Mouse (Mus musculus): ENCODE measurements around the gene Rabggtb. TPM values are rescaled to one million over a fixed set of nuclear protein-coding genes. Genes with fewer than 3 reads are reported as not detected.
A peak's percentile ranks its signal among the peaks of the same experiment; 100 is the strongest.
"Not testable (repeated sequence)": the region's sequence is repeated elsewhere in the genome, so short reads cannot be mapped to it uniquely, and the experiment has no call there.

The Rabggtb gene
- total RNA-seq, 2 experiments from 2014 or later: 68.7 to 72.6 TPM

DNA sequence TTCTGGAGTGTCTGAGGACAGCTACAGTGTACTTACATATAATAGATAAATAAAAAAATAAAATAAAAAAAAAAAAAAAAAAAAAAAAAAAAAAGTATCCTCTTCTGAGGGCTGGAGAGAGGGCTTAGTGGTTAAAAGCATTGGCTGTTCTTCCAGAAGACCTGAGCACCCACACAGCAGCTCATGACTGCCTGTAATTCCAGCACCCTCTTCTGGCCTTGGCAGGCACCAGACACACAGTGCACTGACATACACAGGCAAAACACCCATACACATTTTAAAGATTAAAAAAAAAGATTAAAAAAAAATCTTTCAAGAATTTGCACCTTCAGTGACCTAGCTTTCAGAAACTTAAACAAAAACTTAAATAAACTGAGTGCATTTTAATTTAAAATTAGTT lies 26.5 kb downstream of the Rabggtb start:
- DNase-seq (ENCODE audit: low spot score in 2 of 2): no peak
- TF ChIP-seq CTCF (conservative IDR thresholded peaks at IDR 0.05): peak; percentile 51
- no peak overlapping the region for H3K27ac ChIP-seq
- H3K4me3 ChIP-seq: no peak overlapping the region

DNA sequence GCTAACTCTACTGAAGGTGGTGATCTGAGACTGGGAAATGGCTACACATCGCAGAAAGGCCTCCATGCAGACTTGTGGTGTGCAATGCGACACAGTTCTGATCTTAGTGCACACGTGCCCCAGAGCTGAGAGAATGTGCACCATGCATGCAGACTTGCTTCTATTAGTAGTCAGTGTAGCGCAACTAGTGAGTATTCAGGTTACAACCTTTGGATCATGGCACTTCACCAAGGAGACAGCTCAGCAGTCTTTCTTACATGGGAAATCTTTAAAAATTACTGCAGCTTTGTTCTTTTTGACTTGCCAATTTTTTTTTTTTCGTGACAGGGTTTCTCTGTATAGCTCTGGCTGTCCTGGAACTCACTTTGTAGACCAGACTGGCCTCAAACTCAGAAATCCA lies 41.4 kb downstream of the Rabggtb start:
- no peak for DNase-seq (ENCODE audit: low spot score in 2 of 2)
- no peak for TF ChIP-seq CTCF (conservative IDR thresholded peaks at IDR 0.05)
- Histone ChIP-seq H3K4me3 (no peak overlapping the region), H3K27ac (no peak overlapping the region)

DNA sequence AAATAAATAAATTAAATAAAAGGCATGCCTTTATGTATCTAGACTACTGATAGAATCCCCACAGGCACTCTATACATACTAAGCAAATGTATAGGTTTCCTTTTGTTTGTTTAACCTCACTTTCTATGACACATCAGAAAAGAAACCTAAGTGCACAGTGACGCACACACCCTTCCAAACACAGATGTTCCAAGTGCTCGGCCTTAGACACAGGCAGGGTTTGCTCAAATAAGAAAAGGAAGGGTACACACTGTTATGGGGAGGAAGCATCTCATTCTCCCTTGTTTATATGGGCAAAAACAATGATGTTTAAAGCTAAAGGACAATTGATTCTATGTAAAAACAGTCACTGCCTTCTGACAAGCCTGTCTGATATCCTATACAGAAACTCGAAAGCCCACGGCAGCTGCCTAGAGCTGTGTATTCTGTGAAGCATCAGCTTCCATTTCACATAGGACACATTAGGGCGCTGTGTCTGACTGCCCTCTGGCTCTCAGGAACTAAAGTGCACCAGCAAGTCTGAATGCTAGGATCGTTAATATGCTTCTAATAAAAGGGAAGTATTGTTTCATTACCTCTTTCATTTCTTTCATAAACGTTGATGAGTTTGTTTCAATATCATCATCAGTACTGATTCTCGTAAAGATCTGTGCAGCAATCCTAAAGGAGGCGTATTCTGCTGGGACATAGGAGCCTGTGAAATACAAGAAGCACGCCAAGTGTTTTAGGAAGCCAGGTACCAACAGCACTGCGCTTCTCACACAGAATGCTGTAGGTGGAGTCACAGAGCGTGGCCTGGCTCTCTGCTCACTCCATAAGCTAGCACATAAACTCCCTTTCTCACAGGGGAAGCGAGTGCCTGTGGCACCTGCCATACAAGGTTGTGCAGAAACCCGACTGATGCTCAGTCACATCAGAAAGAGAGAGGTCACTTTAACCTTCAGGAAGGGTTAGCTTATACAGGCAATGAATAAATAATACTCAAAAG lies 45.4 kb downstream of the Rabggtb start:
- Histone ChIP-seq H3K27ac (no peak overlapping the region), H3K4me3 (no peak overlapping the region)
- DNase-seq (ENCODE audit: low spot score in 2 of 2): no peak
- peak; percentile 68 for TF ChIP-seq CTCF (conservative IDR thresholded peaks at IDR 0.05)

DNA sequence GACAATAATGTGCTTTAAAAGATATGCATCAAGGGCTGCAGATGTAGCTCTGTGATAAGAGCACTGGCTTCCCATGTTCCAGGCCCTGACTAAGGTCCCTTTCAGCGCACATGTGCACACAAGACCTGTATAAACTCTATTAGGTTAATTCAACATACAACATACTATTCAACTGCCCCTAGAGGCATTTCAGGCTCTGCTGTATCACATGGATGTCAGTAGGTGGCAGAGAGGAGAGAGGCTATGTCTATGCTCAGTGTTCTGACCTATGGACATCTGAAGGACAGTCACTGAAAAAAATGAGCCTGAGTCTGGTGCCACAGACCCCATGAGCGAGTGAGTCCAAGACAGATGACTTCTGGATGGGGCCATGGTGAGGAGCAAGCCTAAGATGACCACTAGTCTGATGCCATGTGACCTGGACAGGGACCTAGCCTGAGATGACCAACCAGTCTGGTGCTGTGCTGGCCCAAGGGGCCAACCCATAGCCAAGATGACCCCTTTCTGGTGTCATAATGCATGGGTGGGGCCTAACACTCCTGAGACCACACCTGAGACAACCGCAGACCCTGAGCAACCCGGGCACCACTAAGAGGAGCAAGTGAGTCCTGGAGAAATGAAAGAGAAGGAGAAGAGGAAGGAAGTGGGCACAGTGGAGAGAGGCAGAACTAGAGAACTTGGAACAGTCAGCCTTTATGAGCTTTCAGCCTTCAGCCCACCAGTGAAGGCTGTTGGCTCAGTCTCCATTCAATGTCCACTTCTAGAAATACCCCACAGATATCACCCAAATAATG lies 48.0 kb downstream of the Rabggtb start:
- no peak overlapping the region for H3K4me3 ChIP-seq
- no peak overlapping the region for H3K27ac ChIP-seq
- 0 out of 2 replicates have a peak, but pooled peaks have one; percentile 6 for TF ChIP-seq CTCF (conservative IDR thresholded peaks at IDR 0.05)
- DNase-seq (ENCODE audit: low spot score in 2 of 2): no peak

DNA sequence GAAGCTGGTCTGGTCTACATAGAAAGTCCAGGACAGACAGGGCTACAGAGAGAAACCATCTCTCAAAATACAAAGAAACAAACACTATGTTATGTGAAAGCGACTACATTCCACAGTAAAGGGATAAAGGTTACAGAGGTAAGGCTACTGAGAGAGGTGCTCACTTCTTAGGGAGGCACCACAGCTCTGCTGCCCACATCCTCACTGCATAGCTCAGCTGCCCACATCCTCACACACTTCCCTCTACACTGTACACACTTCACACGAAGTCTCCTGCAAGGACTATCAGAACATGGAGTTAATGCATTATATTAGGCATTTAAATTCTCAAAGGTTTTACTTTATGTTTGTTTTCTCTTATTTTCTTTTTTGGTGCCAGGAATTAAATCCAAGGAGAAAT lies 49.0 kb downstream of the Rabggtb start:
- no peak for TF ChIP-seq CTCF (conservative IDR thresholded peaks at IDR 0.05)
- H3K4me3 ChIP-seq: no peak overlapping the region
- no peak for DNase-seq (ENCODE audit: low spot score in 2 of 2)
- no peak overlapping the region for H3K27ac ChIP-seq

DNA sequence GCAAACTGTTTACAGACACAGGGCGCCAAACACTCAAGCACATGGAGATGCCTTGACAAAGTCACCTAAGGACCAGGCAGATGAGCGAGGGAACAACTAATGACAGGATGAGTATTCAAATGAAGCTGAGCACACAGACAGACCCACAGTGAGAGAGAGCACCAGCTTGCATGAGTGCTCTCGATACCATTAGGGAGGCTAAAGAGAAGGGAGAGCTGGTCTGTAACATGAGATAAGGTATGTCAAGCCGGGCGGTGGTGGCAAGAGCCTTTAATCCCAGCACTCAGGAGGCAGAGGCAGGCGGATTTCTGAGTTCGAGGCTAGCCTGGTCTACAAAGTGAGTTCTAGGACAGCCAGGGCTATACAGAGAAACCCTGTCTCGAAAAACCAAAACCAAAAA lies 52.4 kb downstream of the Rabggtb start:
- H3K27ac ChIP-seq; DNase-seq (ENCODE audit: low spot score in 2 of 2); H3K4me3 ChIP-seq: not testable (repeated sequence)

DNA sequence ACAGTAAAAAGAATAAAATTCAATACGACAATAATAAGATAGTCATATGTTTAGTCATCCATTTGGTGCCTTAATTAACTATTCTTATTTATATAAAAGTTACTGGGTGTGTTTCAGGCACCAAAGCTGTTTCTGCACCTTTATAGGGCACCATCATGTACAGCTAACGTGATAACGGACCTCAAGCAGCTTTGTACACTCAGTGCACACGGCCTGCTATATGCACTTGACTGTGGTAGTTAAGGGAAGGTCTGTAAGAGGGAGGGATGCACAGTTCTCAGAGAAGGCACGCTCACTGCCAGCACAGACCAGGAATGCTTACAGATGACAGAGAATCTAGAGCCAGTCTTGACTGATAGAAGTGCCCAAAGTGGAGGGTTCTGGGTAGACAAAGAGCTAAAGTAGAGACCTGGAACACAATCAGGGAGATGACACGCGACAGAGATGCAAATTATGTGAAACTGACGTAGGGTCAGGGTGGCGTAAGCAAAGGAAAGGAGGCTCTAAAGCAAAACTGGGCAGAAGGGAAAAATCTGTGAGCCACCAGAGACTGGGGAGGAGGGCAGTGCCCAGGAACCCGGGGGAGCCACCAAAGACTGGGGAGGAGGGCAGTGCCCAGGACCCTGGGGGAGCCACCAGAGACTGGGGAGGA lies 54.3 kb downstream of the Rabggtb start:
- no peak for TF ChIP-seq CTCF (conservative IDR thresholded peaks at IDR 0.05)
- Histone ChIP-seq H3K27ac (no peak overlapping the region), H3K4me3 (no peak overlapping the region)
- no peak for DNase-seq (ENCODE audit: low spot score in 2 of 2)

Other genes with a start within 250 kb of the Rabggtb start
- 10 to 100 TPM; 25.9 to 27.4 TPM for gene St6galnac3, start 187.8 kb downstream of the Rabggtb start, total RNA-seq (2021)
- not detected for gene Asb17, start 68.8 kb downstream of the Rabggtb start, total RNA-seq (2021)
- under 1 TPM; 0.49 to 0.51 TPM for gene Msh4, start 6.9 kb downstream of the Rabggtb start, total RNA-seq (2021)
- gene Acadm, start 31.6 kb upstream of the Rabggtb start, total RNA-seq (2021): 10 to 100 TPM; 41.5 to 53.9 TPM
- 10 to 100 TPM; 52.6 to 57.5 TPM for gene Slc44a5, start 60.4 kb upstream of the Rabggtb start, total RNA-seq (2021)